Mouse (Mus musculus) myocyte (in vitro differentiated cells): ENCODE results near the gene Best2. TPM values are rescaled to one million over a fixed set of nuclear protein-coding genes. Genes with fewer than 3 reads are reported as not detected.

Experiments used
- H3K27me3 ChIP-seq: one replicate; pipeline ENCODE4 v1.6.1; 2011; ENCODE audit not compliant: control insufficient read depth, insufficient read depth, insufficient read length
- H3K36me3 ChIP-seq: one replicate; pipeline ENCODE4 v1.6.1; 2011; ENCODE audit not compliant: control insufficient read depth, insufficient read depth
- H3K4me2 ChIP-seq: one replicate; pipeline ENCODE4 v1.6.1; 2011; ENCODE audit warnings: low read depth, control low read depth
- H3K4me3 ChIP-seq: one replicate; pipeline ENCODE4 v1.5.1; 2011; ENCODE audit warnings: mild to moderate bottlenecking, control low read depth, moderate library complexity
- H3K79me2 ChIP-seq: one replicate; pipeline ENCODE4 v1.6.1; 2011; ENCODE audit not compliant: control insufficient read depth, insufficient read depth
- H3ac ChIP-seq: one replicate; pipeline ENCODE4 v1.6.1; 2011; ENCODE audit not compliant: control insufficient read depth, insufficient read length
- CEBPB ChIP-seq: IDR thresholded peaks from 2 replicates; pipeline ENCODE4 v1.6.1; 2011; ENCODE audit warnings: mild to moderate bottlenecking, moderate library complexity; ENCODE audit not compliant: poor library complexity, insufficient read depth, severe bottlenecking
- E2F4 ChIP-seq: IDR thresholded peaks from one replicate; pipeline ENCODE4 v1.6.1; 2011; ENCODE audit warnings: mild to moderate bottlenecking, control low read depth, moderate library complexity; ENCODE audit not compliant: insufficient read depth
- MAX ChIP-seq: IDR thresholded peaks from one replicate; pipeline ENCODE4 v1.6.1; 2011; ENCODE audit warnings: low read depth, mild to moderate bottlenecking, control low read depth
- MYOD1 ChIP-seq, 3 experiments: IDR thresholded peaks; one replicate each; pipeline ENCODE4 v1.6.1; 2011; ENCODE audit warnings: control low read depth in 2 of 3, low read depth in 2 of 3, mild to moderate bottlenecking in 2 of 3, moderate library complexity in 1 of 3; ENCODE audit not compliant: insufficient read length in 2 of 3, control insufficient read depth in 1 of 3
- MYOG ChIP-seq, 3 experiments: IDR thresholded peaks; one replicate each; pipeline ENCODE4 v1.6.1; 2011; ENCODE audit warnings: control low read depth in 2 of 3, low read depth in 2 of 3, mild to moderate bottlenecking in 2 of 3; ENCODE audit not compliant: insufficient read length in 2 of 3, control insufficient read depth in 1 of 3, insufficient read depth in 1 of 3
- POLR2A ChIP-seq: IDR thresholded peaks from one replicate; pipeline ENCODE4 v1.6.1; 2011; ENCODE audit warnings: low read depth, mild to moderate bottlenecking, control low read depth, moderate library complexity; ENCODE audit not compliant: insufficient read length
- POLR2AphosphoS2 ChIP-seq: IDR thresholded peaks from one replicate; pipeline ENCODE4 v1.6.1; 2011; ENCODE audit warnings: low read depth, control low read depth; ENCODE audit not compliant: insufficient read length
- REST ChIP-seq: IDR thresholded peaks from one replicate; pipeline ENCODE4 v1.6.1; 2011; ENCODE audit warnings: mild to moderate bottlenecking, control low read depth, moderate library complexity; ENCODE audit not compliant: insufficient read depth, insufficient read length
- SRF ChIP-seq: IDR thresholded peaks from one replicate; pipeline ENCODE4 v1.6.1; 2011; ENCODE audit warnings: low read depth; ENCODE audit not compliant: control insufficient read depth, insufficient read length
- TCF12 ChIP-seq: IDR thresholded peaks from one replicate; pipeline ENCODE4 v1.6.1; 2011; ENCODE audit warnings: mild to moderate bottlenecking, control low read depth; ENCODE audit not compliant: poor library complexity, insufficient read depth, severe bottlenecking
- TCF3 ChIP-seq: IDR thresholded peaks from one replicate; pipeline ENCODE4 v1.6.1; 2011; ENCODE audit warnings: low read depth, control low read depth; ENCODE audit not compliant: insufficient read length
- USF1 ChIP-seq: IDR thresholded peaks from one replicate; pipeline ENCODE4 v1.6.1; 2011; ENCODE audit warnings: low read depth, mild to moderate bottlenecking, control low read depth, moderate library complexity
- polyA plus RNA-seq: library from polyadenylated mRNA; unstranded; fragments of >200 nt; fragmentation: generic; extraction: Trizol; gene quantifications from one replicate; pipeline ENCODE4 v1.2.1, GENCODE M21; 2012; ENCODE audit warnings: missing spikeins

Gene Best2
- polyA plus RNA-seq, 1 experiment = not detected

- no peaks in the 10 kb centered on the region for H3K27me3 ChIP-seq
- H3K4me3 ChIP-seq = peak overlapping the region; percentile 24
- no peaks in the 10 kb centered on the region for H3K36me3 ChIP-seq
- peak overlapping the region; percentile 95 for H3K4me2 ChIP-seq
- TF ChIP-seq TCF3 (no peak), CEBPB (peak; percentile 57), MYOD1 (IDR thresholded peaks at IDR 0.05; ENCODE audit: control insufficient read depth in 1 of 3, insufficient read length in 2 of 3, low read depth in 2 of 3) (no peak), MYOG (IDR thresholded peaks at IDR 0.05; ENCODE audit: control insufficient read depth in 1 of 3, insufficient read depth in 1 of 3, insufficient read length in 2 of 3, low read depth in 2 of 3) (no peak), POLR2A (peak; percentile 2), MAX (no peak), SRF (no peak), REST (no peak), POLR2AphosphoS2 (no peak)
- H3ac ChIP-seq = peak overlapping the region; percentile 1
- no peaks in the 10 kb centered on the region for H3K79me2 ChIP-seq
These were observed 29.2 kb downstream of the Best2 start for GRCm38 (mm10) chr8:84985049-84985683.

DNA sequence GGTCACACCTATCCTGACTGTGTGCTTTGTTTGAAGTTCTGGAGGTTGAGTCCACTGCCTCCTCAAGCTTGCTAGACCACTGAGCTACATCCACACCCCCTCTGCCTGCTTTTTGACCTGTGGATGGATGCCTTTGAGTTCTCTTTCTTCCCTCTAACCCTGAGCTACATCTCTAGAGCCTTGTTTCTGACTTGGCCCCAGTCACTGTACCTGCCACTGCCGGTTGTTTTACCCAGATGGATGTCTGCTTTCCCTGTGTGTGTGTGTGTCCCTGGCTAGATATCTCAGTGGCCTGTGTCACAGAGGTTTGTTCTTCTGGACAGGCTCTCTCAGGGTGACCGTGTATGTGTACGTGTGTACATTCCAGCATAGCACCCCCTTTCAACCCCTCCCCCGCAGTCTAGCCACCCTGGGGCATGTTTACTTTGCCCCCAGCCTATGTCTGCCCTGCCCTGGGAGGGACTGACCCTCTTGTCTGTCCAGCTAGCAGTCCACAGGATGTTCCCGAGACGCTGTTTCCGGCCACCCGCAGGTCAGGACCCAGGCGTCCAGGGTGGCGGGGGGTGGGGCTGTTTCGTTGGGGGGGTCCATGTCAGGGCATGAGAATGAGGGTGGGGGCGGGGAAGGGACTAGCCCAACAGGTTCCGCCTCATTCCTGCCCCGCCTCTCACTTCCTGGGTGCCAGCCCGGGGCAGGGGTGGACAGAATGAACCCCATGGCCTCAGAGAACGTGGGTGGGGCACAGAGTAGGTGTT is 29.9 kb downstream of the Best2 start:
- Histone ChIP-seq H3K4me3 (peak overlapping the region; percentile 24), H3K27me3 (no peaks in the 10 kb centered on the region), H3K4me2 (peak overlapping the region; percentile 95), H3ac (no peak overlapping the region), H3K79me2 (no peaks in the 10 kb centered on the region), H3K36me3 (no peaks in the 10 kb centered on the region)
- TF ChIP-seq MYOG (IDR thresholded peaks at IDR 0.05; ENCODE audit: control insufficient read depth in 1 of 3, insufficient read depth in 1 of 3, insufficient read length in 2 of 3, low read depth in 2 of 3) (no peak), POLR2A (peak; percentile 30), REST (no peak), POLR2AphosphoS2 (peak; percentile 23), E2F4 (no peak)

GRCm38 (mm10) chr8:84982499-84983011 is 31.8 kb downstream of the Best2 start:
- Histone ChIP-seq H3K79me2 (peaks cover 8% of the 10 kb centered on the region), H3K36me3 (no peaks in the 10 kb centered on the region), H3K27me3 (no peaks in the 10 kb centered on the region), H3K4me2 (peak overlapping the region; percentile 62), H3K4me3 (no peak overlapping the region), H3ac (no peak overlapping the region)
- TF ChIP-seq MYOG (IDR thresholded peaks at IDR 0.05; ENCODE audit: control insufficient read depth in 1 of 3, insufficient read depth in 1 of 3, insufficient read length in 2 of 3, low read depth in 2 of 3) (no peak), POLR2AphosphoS2 (no peak), USF1 (no peak), CEBPB (no peak), POLR2A (no peak), E2F4 (no peak), TCF12 (no peak), TCF3 (no peak), SRF (no peak), REST (no peak), MYOD1 (IDR thresholded peaks at IDR 0.05; ENCODE audit: control insufficient read depth in 1 of 3, insufficient read length in 2 of 3, low read depth in 2 of 3) (no peak), MAX (no peak)

GRCm38 (mm10) chr8:84981644-84982498 is 32.5 kb downstream of the Best2 start:
- Histone ChIP-seq H3ac (no peak overlapping the region), H3K79me2 (peaks cover 15% of the 10 kb centered on the region), H3K27me3 (no peaks in the 10 kb centered on the region), H3K36me3 (no peaks in the 10 kb centered on the region), H3K4me3 (no peak overlapping the region), H3K4me2 (peak overlapping the region; percentile 62)
- no peak for TF ChIP-seq E2F4
- peak; percentile 59 for TF ChIP-seq POLR2AphosphoS2
- no peak for TF ChIP-seq REST
- no peak for TF ChIP-seq MAX
- TF ChIP-seq TCF3 = no peak
- TF ChIP-seq POLR2A = peak; percentile 11
- peak in 1 of 3 experiments; percentile 50 for TF ChIP-seq MYOD1 (IDR thresholded peaks at IDR 0.05; ENCODE audit: control insufficient read depth in 1 of 3, insufficient read length in 2 of 3, low read depth in 2 of 3)
- TF ChIP-seq SRF = no peak
- TF ChIP-seq TCF12 = no peak
- TF ChIP-seq MYOG (IDR thresholded peaks at IDR 0.05; ENCODE audit: control insufficient read depth in 1 of 3, insufficient read depth in 1 of 3, insufficient read length in 2 of 3, low read depth in 2 of 3) = peak in 1 of 3 experiments; percentile 59
- TF ChIP-seq CEBPB = no peak
- TF ChIP-seq USF1 = no peak
